Mouse (Mus musculus) liver, adult 2 months (tissue): ENCODE data around the gene Tcf20. TPM values are rescaled to one million over a fixed set of nuclear protein-coding genes. Genes with fewer than 3 reads are reported as not detected.

Experiments used
- DNase-seq: peaks from one replicate; pipeline ENCODE4 v3.0.0-alpha.2; 2011; ENCODE audit warnings: low read depth, low spot score; ENCODE audit errors: extremely low read depth
- H3K27ac ChIP-seq: fragments of 200-500 bp; replicated peaks from 2 replicates; pipeline ENCODE4 v1.5.1; 2012; ENCODE audit warnings: low read depth, mild to moderate bottlenecking, control low read depth, inconsistent platforms, low read length; ENCODE audit not compliant: insufficient read depth
- H3K27me3 ChIP-seq: fragments of 200-500 bp; 2 replicates; pipeline ENCODE4 v1.6.1; 2012; ENCODE audit warnings: mild to moderate bottlenecking, moderate library complexity, low read length, inconsistent platforms; ENCODE audit not compliant: control insufficient read depth, insufficient read depth
- H3K36me3 ChIP-seq: fragments of 200-500 bp; 2 replicates; pipeline ENCODE4 v1.6.1; 2012; ENCODE audit warnings: low read length, inconsistent platforms; ENCODE audit not compliant: control insufficient read depth, insufficient read depth
- H3K4me1 ChIP-seq: fragments of 200-500 bp; 2 replicates; pipeline ENCODE4 v1.6.1; 2011; ENCODE audit warnings: low read length; ENCODE audit not compliant: control insufficient read depth, insufficient read depth
- H3K4me3 ChIP-seq: fragments of 200-500 bp; 2 replicates; pipeline ENCODE4 v1.5.1; 2011; ENCODE audit warnings: low read depth, mild to moderate bottlenecking, control low read depth, low read length, moderate library complexity; ENCODE audit not compliant: insufficient read depth
- H3K79me2 ChIP-seq: fragments of 200-500 bp; 2 replicates; pipeline ENCODE4 v1.6.1; 2012; ENCODE audit warnings: inconsistent platforms, mild to moderate bottlenecking, low read length, moderate library complexity; ENCODE audit not compliant: control insufficient read depth, insufficient read depth
- H3K9ac ChIP-seq: fragments of 200-500 bp; 2 replicates; pipeline ENCODE4 v1.6.1; 2012; ENCODE audit warnings: low read depth, mild to moderate bottlenecking, control low read depth, inconsistent platforms, low read length
- CTCF ChIP-seq: fragments of 200-500 bp; IDR thresholded peaks from 2 replicates; pipeline ENCODE4 v1.5.1; 2011; ENCODE audit warnings: low read depth, low read length, control low read depth
- POLR2A ChIP-seq: fragments of 200-500 bp; IDR thresholded peaks from 2 replicates; pipeline ENCODE4 v1.6.1; 2011; ENCODE audit warnings: low read length, control low read depth; ENCODE audit not compliant: insufficient read depth; ENCODE audit errors: extremely low read depth
- WGBS: fragments of 180-500 bp; shearing (Covaris S2); methylation state at CpG from one replicate; pipeline ENCODE4 v1.1.7; 2018; 5-methylcytosine and 5-hydroxymethylcytosine counted together
- polyA plus RNA-seq: library from polyadenylated mRNA; depleted of rRNA; stranded (reverse); fragments of >200 nt; gene quantifications from 2 replicates; pipeline ENCODE4 v1.2.3, GENCODE M21; 2012
- total RNA-seq: library from RNA; depleted of rRNA; stranded (reverse); fragments of >200 nt; gene quantifications from 2 replicates; pipeline ENCODE4 v1.2.3, GENCODE M21; 2014

The Tcf20 gene
- total and polyA plus RNA-seq, 2 experiments, result 8.7 to 22.6 TPM

GRCm38 (mm10) chr15:82932936-82933650, 54.6 kb downstream of the Tcf20 start:
- H3K36me3 ChIP-seq, result no peaks in the 10 kb centered on the region
- 68% methylated on average over 4 of the region's 4 CpGs for WGBS
- no peak for TF ChIP-seq POLR2A
- TF ChIP-seq CTCF, result no peak
- H3K27me3 ChIP-seq, result no peaks in the 10 kb centered on the region
- no peak overlapping the region for H3K9ac ChIP-seq
- H3K27ac ChIP-seq, result no peak overlapping the region
- H3K4me3 ChIP-seq, result no peak overlapping the region
- no peaks in the 10 kb centered on the region for H3K79me2 ChIP-seq
- no peaks in the 10 kb centered on the region for H3K4me1 ChIP-seq
- DNase-seq, result no peak

DNA sequence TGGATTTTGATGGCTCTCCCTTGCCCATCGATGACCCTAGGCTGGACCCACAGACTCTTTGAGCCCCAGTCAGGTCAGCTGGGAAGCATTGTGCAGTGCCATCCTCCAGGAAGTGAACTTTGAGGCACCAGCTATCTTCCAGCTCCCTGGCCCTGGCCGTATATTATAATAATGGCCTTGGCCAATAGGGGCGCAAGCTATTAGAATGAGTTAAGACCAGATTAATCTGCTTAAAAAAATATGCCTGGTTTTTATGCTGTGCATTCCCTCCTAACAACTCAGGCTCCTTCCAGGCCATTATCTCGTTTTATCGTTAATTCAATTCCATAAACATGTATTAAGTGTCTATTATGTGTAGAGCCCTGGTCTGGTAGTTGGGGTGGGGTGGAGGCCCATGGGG, 56.2 kb downstream of the Tcf20 start:
- Histone ChIP-seq H3K79me2 (no peaks in the 10 kb centered on the region), H3K36me3 (no peaks in the 10 kb centered on the region), H3K4me1 (no peaks in the 10 kb centered on the region), H3K9ac (no peak overlapping the region), H3K27ac (no peak overlapping the region), H3K4me3 (no peak overlapping the region), H3K27me3 (no peaks in the 10 kb centered on the region; the same call in 1 of the 2 replicates)
- TF ChIP-seq POLR2A (no peak), CTCF (no peak)
- WGBS, result 94% methylated on average over 5 of the region's 5 CpGs
- no peak for DNase-seq

DNA sequence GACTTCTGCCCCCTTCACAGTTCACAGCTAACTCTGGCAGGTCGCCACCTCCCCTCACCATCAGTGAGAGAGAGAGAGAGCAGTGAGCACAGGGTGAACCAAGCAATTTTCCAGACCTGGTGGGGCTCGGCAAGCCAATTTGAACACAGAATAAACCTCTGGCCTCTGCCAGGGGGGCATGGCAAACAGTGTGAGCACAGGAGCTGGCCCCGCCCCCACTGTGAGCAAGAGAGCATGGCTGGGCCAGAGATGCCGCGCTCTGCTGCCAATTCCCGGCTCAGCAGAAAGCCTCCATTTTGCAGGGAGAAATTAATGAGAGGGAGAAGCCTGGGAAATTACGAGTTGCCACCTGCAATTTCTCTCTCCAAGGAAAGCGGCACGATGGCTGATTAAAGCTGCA, 58.1 kb downstream of the Tcf20 start:
- DNase-seq, result no peak
- no peaks in the 10 kb centered on the region for H3K36me3 ChIP-seq
- no peak overlapping the region for H3K4me3 ChIP-seq
- H3K4me1 ChIP-seq, result no peaks in the 10 kb centered on the region
- WGBS, result 47% methylated on average over 9 of the region's 9 CpGs
- no peak overlapping the region for H3K27ac ChIP-seq
- no peak overlapping the region for H3K9ac ChIP-seq
- H3K27me3 ChIP-seq, result no peaks in the 10 kb centered on the region; the same call in 1 of the 2 replicates
- H3K79me2 ChIP-seq, result no peaks in the 10 kb centered on the region
- TF ChIP-seq POLR2A (no peak), CTCF (no peak)

DNA sequence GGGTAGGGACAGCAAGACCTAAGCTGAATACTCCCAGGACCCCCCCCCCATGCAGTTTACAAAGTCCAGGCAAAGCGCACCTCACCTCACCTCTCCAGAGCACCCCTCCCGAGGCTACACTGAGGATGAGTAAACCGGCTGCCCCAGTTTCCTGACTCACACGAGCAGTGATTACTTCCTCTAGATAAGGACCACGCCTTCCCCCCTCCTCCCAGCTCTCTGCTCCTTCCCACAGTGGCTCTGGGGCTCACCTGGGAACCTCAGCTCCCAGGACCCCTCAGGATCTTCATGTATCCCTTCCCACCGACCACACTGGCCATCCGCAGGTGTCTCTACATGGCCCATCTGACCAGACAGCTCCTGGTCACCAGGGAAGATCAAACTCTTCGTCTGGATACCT, 58.8 kb downstream of the Tcf20 start:
- Histone ChIP-seq H3K4me3 (no peak overlapping the region), H3K27me3 (peaks cover 4% of the 10 kb centered on the region; the same call in 1 of the 2 replicates)
- DNase-seq, result no peak

GRCm38 (mm10) chr15:82928023-82928422, 59.6 kb downstream of the Tcf20 start:
- no peak for DNase-seq
- WGBS, result 35% methylated on average over 6 of the region's 6 CpGs
- H3K4me3 ChIP-seq, result no peak overlapping the region
- H3K4me1 ChIP-seq, result no peaks in the 10 kb centered on the region
- H3K27ac ChIP-seq, result no peak overlapping the region
- TF ChIP-seq POLR2A (no peak), CTCF (no peak)
- no peaks in the 10 kb centered on the region for H3K79me2 ChIP-seq
- no peaks in the 10 kb centered on the region for H3K36me3 ChIP-seq
- no peak overlapping the region for H3K9ac ChIP-seq
- H3K27me3 ChIP-seq, result peaks cover 4% of the 10 kb centered on the region; the same call in 1 of the 2 replicates

More for the DNA sequence above, 58.8 kb downstream of the Tcf20 start:
- Histone ChIP-seq H3K9ac (no peak overlapping the region), H3K27ac (no peak overlapping the region), H3K79me2 (no peaks in the 10 kb centered on the region), H3K36me3 (no peaks in the 10 kb centered on the region), H3K4me1 (no peaks in the 10 kb centered on the region)
- 35% methylated on average over 8 of the region's 8 CpGs for WGBS
- TF ChIP-seq CTCF (no peak), POLR2A (no peak)

DNA sequence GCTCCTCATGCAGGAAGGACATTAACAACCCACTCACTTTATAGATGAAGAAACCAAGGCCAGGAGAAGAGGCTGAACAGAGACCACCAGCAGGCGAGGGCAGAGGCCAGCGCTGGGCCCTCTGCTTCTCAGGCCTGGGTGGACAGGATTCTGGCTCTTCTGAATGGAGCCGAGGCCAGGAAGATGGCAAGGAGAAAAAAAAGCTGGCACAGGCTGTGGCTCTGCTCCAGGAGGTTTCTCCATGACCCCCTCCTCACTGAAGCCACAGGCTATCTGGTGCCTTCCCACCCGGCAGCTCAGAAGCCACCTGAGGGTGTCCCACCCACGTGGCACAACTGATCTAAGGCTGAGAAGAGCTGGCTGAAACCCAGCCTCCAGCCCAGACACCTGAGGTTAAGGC, 60.6 kb downstream of the Tcf20 start:
- Histone ChIP-seq H3K27ac (no peak overlapping the region), H3K27me3 (peaks cover 4% of the 10 kb centered on the region; the same call in 1 of the 2 replicates), H3K36me3 (no peaks in the 10 kb centered on the region), H3K79me2 (no peaks in the 10 kb centered on the region), H3K9ac (no peak overlapping the region), H3K4me1 (no peaks in the 10 kb centered on the region), H3K4me3 (no peak overlapping the region)
- no peak for DNase-seq
- no peak for TF ChIP-seq POLR2A
- no peak for TF ChIP-seq CTCF
- WGBS, result 76% methylated on average over 5 of the region's 5 CpGs
